Mouse (Mus musculus): ENCODE results near the gene Bet1l. TPM values are rescaled to one million over a fixed set of nuclear protein-coding genes. Genes with fewer than 3 reads are reported as not detected.

The Bet1l gene
- total RNA-seq, 1 experiment from 2014 or later: 25.0 TPM

Other genes with a start within 250 kb of the Bet1l start
- gene Olfr61, start 228.6 kb downstream of the Bet1l start, total RNA-seq (2017): not detected in 3 replicates
- not detected in 3 replicates for gene Olfr53, start 211.1 kb downstream of the Bet1l start, total RNA-seq (2017)
- gene Olfr539, start 197.6 kb downstream of the Bet1l start, total RNA-seq (2017): 0.11 TPM in 1 of 3 replicates, not detected in the others
- not detected in 3 replicates for gene Olfr45, start 175.6 kb downstream of the Bet1l start, total RNA-seq (2017)
- not detected in 3 replicates for gene Olfr541, start 160.3 kb downstream of the Bet1l start, total RNA-seq (2017)
- not detected in 3 replicates for gene Cyp2e1, start 93.8 kb downstream of the Bet1l start, total RNA-seq (2017)
- not detected in 3 replicates for gene Syce1, start 69.7 kb downstream of the Bet1l start, total RNA-seq (2017)
- 0.29 TPM in 1 of 3 replicates, not detected in the others for gene Zfp941, start 35.4 kb downstream of the Bet1l start, total RNA-seq (2017)
- gene Urah, start 22.6 kb downstream of the Bet1l start, total RNA-seq (2017): not detected in 3 replicates
- not detected in 3 replicates for gene Scgb1c1, start 12.0 kb downstream of the Bet1l start, total RNA-seq (2017)
- not detected in 3 replicates for gene Odf3, start 9.8 kb downstream of the Bet1l start, total RNA-seq (2017)
- gene Gm45785, start 1.2 kb downstream of the Bet1l start, total RNA-seq (2017): 0.58 to 9.3 TPM in 2 of 3 replicates, not detected in the other
- 62.6 to 73.7 TPM (median 72.9 TPM) in 3 replicates for gene Ric8a, start 620 bp downstream of the Bet1l start, total RNA-seq (2017)
- 119 to 165 TPM (median 132 TPM) in 3 replicates for gene Psmd13, start 24.4 kb upstream of the Bet1l start, total RNA-seq (2017)
- gene Sirt3, start 24.7 kb upstream of the Bet1l start, total RNA-seq (2017): 8.0 to 12.6 TPM (median 12.2 TPM) in 3 replicates
- not detected in 3 replicates for gene Cox8b, start 42.9 kb upstream of the Bet1l start, total RNA-seq (2017)
- 0.10 TPM in 1 of 3 replicates, not detected in the others for gene Nlrp6, start 63.3 kb upstream of the Bet1l start, total RNA-seq (2017)
- gene Pgghg, start 83.8 kb upstream of the Bet1l start, total RNA-seq (2017): 10.6 to 14.2 TPM (median 13.8 TPM) in 3 replicates
- 2.4 TPM in 1 of 3 replicates, not detected in the others for gene Ifitm5, start 92.7 kb upstream of the Bet1l start, total RNA-seq (2017)
- gene Gm45717, start 98.4 kb upstream of the Bet1l start, total RNA-seq (2017): not detected in 3 replicates
- gene Ifitm2, start 98.4 kb upstream of the Bet1l start, total RNA-seq (2017): 203 to 367 TPM (median 305 TPM) in 3 replicates
- gene Ifitm1, start 109.6 kb upstream of the Bet1l start, total RNA-seq (2017): 38.2 to 83.6 TPM (median 70.9 TPM) in 3 replicates
- 384 to 854 TPM (median 711 TPM) in 3 replicates for gene Ifitm3, start 153.2 kb upstream of the Bet1l start, total RNA-seq (2017)
- gene Ifitm6, start 160.3 kb upstream of the Bet1l start, total RNA-seq (2017): 268 to 573 TPM (median 450 TPM) in 3 replicates
- not detected in 3 replicates for gene Gm17387, start 171.6 kb upstream of the Bet1l start, total RNA-seq (2017)
- gene B4galnt4, start 203.5 kb upstream of the Bet1l start, total RNA-seq (2017): 0.10 TPM in 1 of 3 replicates, not detected in the others
- gene Pkp3, start 220.6 kb upstream of the Bet1l start, total RNA-seq (2017): 14.0 to 17.9 TPM (median 14.2 TPM) in 3 replicates
- 9.1 to 25.0 TPM (median 12.5 TPM) in 3 replicates for gene Sigirr, start 243.0 kb upstream of the Bet1l start, total RNA-seq (2017)

Data from monocyte, adult 5-6 weeks (primary cell).